Mouse (Mus musculus): ENCODE measurements around the gene Mt1. TPM values are rescaled to one million over a fixed set of nuclear protein-coding genes. Genes with fewer than 3 reads are reported as not detected.
"Not testable (repeated sequence)": the region's sequence is repeated elsewhere in the genome, so short reads cannot be mapped to it uniquely, and the experiment has no call there.

The Mt1 gene
- total RNA-seq (2014; fragmentation: Nextera tagmentation): 120 and 175 TPM in 2 replicates
- 233 and 290 TPM in 2 replicates for total RNA-seq (2017)

DNA sequence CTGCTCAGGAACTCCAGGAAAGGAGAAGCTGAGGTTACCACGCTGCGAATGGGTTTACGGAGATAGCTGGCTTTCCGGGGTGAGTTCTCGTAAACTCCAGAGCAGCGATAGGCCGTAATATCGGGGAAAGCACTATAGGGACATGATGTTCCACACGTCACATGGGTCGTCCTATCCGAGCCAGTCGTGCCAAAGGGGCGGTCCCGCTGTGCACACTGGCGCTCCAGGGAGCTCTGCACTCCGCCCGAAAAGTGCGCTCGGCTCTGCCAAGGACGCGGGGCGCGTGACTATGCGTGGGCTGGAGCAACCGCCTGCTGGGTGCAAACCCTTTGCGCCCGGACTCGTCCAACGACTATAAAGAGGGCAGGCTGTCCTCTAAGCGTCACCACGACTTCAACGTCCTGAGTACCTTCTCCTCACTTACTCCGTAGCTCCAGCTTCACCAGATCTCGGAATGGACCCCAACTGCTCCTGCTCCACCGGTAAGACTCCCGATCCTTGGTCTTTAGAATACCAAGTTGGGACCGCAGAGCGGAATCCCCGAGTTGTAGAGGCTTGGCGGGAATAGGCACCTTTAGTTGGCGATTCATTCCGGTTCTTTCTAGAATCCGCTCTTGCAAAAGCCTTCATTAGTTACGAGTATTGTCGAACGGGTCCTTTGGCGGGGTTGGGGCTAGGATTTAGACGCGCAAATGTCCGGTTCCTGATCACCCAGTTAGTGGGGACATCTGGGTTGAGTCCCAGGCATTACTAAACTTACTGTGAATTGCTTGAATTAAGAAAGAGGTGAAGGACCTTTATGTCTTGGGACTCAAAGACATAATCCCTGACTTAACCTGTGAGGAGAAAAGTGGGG lies at the start of gene Mt1:
TSS of gene Mt1 (plus strand) at position 226 of the 856 bp plus-strand sequence.
- peak; percentile 80 for ATAC-seq (replicated peaks; ENCODE audit: poor library complexity, severe bottlenecking)

DNA sequence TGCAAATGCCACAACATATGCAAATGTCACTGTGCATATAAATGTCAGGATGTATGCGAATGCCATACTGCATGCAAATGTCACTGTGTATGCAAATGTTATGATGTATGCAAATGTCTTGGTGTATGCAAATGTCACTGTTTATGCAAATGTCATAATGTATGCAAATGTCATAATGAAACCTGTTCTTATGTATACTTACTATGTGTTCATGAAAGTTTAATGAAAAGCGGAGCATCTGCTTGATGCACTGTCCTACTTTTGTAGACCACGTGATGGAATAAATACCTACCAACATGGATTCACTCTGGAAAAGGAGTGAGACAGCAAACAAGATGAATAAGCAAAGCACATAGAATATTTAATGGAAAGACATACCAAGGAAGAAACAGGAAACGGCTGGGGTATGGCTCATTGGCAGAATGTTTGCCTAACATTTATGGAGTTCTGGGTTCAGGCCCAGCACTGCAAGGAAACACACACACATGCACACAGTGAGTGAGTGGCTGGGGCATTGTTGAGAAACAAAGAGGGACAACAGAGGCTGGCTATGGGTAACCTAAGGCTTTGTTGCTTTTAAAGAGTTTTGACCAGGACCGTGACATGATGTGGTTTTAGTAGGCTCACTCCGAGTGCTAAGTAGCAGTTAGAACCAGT lies 49.6 kb upstream of the Mt1 start:
- no peak for ATAC-seq (replicated peaks; ENCODE audit: poor library complexity, severe bottlenecking)

DNA sequence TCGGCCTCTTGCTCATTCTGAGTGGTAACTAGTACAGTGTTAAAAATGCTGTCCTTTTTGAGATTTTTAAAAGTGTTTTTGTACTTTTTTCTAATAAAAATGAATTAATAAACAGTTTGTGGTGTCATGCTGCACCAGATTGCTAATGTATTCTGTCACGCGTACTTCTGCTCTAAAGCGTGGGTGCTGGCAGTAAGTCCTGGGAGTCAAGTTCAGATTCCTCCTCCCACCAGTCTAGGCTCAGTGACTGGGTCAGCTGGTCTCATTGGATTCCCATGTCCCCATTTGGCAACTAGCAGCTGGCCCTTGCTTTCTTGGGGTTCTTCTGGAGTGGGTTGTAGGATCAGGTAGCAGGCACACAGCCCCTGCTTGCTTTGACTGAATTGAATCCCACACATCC lies 48.8 kb upstream of the Mt1 start:
- no peak for ATAC-seq (replicated peaks; ENCODE audit: poor library complexity, severe bottlenecking)

DNA sequence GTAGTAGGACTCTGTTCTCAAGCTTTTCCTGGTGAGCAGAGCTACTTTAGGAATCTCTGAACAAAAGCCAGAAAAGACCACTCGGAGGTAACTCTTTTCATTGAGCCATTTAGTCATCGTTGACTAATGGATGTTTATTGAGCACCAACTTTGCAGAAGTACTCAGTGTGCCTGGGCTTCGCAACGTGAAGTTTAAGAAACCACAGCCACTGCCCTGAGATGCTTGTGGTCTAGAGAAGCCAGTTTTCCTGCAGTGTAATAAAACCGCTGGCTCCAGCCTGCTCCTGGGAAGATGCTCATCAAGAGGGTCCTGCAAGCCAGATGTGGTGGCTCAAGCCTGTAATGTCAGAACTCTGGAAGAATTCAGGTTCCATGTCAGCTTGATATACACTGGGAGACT lies 46.8 kb upstream of the Mt1 start:
- no peak for ATAC-seq (replicated peaks; ENCODE audit: poor library complexity, severe bottlenecking)

DNA sequence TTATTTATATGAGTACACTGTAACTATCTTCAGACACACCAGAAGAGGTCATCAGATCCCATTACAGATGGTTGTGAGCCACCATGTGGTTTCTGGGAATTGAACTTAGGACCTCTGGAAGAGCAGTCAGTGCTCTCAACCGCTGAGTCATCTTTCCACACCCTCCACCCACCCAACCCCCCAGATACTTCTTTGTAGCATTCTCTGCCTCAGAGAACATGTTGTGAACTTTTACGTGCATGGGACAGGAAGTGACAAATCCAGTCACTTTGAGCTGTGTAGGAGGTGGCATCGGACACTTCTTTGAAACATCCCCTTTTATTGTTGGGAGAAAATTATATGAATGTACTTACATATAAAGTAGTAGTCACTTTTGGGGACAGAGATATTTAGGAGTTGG lies 44.3 kb upstream of the Mt1 start:
- ATAC-seq (replicated peaks; ENCODE audit: poor library complexity, severe bottlenecking): not testable (repeated sequence)

DNA sequence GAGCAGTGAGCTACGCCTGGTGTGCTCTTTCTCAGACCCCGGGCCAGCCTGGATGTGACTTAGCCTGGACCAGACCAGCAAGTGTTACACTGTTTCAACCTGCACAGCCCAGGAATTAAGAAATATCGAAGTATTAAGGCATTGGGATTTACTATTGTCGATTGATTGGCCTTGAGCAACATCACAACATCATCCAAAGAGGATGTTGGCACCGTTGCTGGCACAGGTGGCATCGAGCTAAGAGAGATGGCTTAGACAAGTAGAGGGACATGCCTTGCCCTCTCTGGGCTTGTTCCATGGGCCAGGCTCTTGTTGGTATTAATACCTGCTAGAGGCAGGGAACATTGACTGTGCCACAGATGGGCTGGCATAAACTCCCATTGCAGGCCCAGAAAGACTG lies 43.3 kb upstream of the Mt1 start:
- no peak for ATAC-seq (replicated peaks; ENCODE audit: poor library complexity, severe bottlenecking)

DNA sequence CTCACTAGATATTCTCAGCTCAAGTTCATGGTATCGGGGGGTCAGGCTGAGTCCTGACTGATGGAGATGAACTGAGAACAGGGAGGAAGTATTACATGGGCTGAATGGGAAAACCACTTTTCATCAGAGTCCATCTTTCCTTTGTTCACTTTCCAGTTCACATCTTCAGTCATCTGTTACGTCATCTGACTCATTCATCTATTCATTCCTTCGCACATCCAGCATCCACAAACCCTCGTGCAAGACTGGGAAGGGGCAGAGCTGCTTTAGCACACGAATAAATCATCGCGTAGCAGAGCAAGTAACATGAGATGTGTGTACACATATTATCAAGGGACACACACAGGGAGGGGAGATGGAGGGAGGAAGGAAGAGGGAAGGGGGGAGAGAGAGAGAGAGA lies 42.7 kb upstream of the Mt1 start:
- ATAC-seq (replicated peaks; ENCODE audit: poor library complexity, severe bottlenecking): no peak

DNA sequence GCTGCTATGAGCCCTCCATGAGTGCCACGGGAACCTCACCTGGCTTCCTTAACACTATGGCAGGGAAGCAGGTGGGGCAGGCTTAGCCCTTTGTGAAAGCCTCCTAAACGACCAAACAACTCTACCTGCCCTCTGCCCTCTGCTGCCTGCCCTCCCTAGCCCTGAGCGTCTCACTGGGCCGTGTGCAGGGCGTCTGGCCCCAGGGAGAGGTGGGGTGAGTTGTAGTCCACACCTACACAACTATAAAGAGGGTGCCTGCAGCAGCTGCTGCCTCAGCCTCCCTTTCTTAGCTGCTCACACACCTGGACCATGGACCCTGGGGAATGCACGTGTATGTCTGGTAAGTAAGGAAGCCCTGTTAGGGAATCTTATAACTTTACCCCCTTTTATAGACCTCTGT lies 41.9 kb upstream of the Mt1 start, which contains the start of gene Mt4:
TSS of gene Mt4 (plus strand) at position 265 of the 400 bp plus-strand sequence.
- ATAC-seq (replicated peaks; ENCODE audit: poor library complexity, severe bottlenecking): no peak

DNA sequence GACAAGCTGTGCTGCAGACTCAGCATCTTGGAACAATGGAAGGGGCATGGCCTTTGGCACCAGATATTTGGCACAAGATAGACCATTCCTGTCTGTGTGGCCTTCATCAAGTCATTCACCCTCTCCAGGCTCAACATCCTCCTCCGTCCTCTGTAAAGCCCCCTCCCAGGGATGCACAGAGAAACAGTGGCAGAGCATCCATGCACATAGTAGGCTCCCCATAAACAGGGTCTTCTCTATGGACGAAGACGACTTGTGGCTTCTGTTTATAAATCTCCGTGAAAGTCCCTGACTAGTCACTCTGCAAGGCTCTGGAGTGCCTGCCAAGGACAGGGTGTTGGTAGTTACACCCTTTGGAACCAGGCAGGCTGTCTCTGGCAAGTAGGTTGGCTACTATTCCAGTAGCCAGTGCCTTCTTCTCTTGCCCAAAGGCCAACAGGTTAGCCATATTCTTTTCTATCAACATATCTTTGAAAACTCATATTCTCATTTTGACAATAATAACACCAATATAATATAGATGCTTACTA lies 38.6 kb upstream of the Mt1 start:
- no peak for ATAC-seq (replicated peaks; ENCODE audit: poor library complexity, severe bottlenecking)

DNA sequence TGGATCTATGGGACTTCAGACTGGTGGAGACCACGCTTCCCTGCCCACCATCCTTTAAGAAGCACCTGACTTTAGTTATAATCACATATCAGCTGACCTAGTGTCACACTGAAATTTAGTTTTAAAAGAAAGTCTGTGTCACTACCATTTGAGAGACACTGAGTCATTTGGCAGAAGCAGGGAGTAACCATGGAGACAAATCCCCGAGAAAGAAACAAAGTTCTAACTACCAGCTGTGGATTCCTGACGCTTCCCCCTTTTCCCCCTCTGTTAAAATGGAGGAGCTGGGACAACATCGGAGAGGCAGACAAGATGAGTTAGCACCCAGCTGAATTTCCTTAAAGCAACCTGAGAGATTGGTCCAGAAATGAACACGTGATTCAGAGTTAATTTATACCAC lies 30.6 kb upstream of the Mt1 start:
- no peak for ATAC-seq (replicated peaks; ENCODE audit: poor library complexity, severe bottlenecking)

DNA sequence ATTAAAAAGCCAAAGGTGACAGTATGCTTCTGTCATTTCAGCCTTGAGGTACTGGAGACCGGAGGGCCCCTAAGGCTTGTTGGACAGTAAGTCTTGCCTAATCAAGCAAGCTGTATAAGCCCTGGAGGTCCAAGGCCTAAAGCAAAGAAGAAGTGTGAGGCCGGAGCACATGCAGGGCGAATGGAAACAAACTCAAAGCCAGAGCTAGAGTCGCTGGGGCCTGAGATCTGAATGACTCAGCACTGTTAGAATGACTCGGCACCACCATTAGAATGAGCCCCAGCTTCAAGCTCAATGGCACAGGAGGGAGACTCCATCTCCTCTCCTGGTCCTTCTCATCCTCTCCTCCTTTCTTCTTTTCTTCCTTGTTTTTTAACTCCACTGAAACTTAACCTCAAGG lies 28.0 kb upstream of the Mt1 start:
- peak; percentile 43; the same call in 1 of the 2 replicates for ATAC-seq (replicated peaks; ENCODE audit: poor library complexity, severe bottlenecking)

DNA sequence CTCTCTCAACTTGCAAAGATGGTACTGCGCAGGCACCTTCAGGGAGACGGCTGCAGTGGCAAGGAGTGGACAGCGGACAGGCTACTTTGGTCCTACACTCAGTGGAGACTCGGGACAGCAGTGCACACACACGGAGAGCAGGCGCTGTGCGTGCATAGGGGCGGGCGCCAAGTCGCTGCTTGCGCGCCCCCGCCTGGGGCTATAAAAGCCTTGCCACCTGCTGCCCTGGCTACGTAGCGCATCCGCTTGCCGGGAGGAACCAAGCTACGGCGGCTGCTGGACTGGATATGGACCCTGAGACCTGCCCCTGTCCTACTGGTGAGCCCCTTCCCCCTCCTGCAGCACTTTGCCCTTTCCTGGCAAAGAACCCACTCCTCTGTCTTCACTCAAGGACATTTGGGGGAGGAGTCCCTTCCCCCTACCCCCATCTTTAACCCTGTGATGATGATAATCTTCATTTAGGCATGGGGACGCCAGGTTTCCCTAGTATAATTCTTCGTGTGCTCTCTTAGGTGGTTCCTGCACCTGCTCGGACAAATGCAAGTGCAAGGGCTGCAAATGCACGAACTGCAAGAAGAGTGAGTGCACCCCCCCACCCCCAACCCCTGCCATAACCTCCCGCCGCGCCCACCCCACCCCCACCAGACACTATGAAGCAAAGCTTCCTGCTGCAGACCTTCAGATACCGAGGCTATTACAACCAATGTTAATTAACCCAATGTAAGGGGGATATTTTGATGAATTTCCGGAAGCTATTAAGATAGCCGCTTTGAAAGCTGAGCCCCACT lies 26.2 kb upstream of the Mt1 start, which contains the start of gene Mt3:
TSS of gene Mt3 (plus strand) at position 95 of the 788 bp plus-strand sequence.
- ATAC-seq (replicated peaks; ENCODE audit: poor library complexity, severe bottlenecking): peak; percentile 88

DNA sequence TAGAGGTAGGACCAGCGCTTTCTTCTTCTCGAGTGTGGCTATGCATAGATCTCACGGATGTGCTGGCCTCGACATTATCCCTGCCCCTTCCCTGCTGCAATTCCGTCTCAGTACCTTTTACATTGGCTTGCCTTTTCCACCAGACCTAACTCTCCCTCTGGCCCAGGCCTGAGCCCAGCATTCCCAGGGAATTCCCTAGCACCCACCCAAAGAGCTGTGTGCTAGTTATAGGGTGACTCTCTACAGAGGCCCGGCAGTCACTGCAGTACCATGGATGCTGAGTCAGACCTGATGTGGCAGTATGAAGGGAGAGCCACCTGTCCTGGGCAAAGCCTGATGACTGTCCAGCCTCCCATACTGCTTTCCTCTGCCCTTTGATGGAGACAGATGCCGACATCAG lies 25.4 kb upstream of the Mt1 start:
- ATAC-seq (replicated peaks; ENCODE audit: poor library complexity, severe bottlenecking): no peak

DNA sequence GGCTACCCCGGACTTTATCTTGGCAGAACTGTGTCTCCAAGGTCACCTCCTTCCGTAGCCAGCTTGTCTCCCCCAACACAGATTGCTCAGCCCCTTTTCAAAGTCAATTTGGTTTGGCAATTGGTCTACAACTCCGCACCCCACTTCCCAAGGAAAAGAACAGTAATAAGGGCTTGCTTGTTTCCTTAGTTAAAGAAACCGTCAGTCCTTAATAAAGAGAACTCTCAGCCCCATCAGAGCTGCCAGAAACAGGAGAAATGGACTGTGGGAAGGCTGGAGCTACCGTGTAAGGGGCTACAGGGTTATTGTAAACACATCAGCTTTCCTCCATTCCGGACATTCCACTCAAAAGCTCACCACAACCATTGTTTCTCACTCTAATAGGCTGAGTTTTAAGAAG lies 24.3 kb upstream of the Mt1 start:
- no peak for ATAC-seq (replicated peaks; ENCODE audit: poor library complexity, severe bottlenecking)

DNA sequence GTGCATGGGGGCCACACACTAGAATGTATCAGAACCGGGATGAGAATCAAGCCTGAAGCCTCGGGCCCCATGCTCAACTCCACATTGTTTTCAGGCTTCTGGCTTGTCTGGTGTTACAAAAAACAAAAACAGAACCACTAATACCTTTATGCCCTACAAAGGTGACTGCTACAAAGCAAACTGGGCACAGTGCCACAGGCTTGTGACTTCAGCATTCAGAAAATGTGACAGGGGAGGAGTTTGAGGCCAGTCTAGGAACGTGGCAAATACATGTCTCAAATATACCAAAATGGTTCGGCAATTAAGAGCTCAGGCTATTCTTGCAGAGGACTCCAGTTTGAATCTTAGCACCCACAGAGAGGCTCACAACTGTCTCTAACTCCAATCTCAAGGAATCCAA lies 22.8 kb upstream of the Mt1 start:
- no peak for ATAC-seq (replicated peaks; ENCODE audit: poor library complexity, severe bottlenecking)

DNA sequence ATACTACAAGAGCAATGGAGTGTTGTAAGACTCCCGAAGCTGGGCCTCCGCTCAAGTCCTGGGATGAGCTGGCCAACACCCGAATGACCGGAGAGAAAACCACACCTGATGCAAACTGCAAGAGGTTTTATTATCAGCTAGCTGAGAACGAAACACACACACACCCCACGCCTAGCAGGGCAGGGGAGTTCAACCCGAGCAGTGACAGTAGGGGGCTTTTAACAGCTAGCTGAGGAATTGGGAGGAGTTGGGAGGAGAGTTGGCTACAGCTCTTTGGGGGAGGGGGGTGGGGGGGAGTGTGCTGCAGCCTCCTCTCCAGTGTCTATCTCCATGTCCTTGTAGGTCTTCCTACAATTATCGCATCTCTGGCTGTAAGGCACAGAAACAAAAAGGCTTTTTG lies 13.1 kb upstream of the Mt1 start:
- not testable (repeated sequence) for ATAC-seq (replicated peaks; ENCODE audit: poor library complexity, severe bottlenecking)

DNA sequence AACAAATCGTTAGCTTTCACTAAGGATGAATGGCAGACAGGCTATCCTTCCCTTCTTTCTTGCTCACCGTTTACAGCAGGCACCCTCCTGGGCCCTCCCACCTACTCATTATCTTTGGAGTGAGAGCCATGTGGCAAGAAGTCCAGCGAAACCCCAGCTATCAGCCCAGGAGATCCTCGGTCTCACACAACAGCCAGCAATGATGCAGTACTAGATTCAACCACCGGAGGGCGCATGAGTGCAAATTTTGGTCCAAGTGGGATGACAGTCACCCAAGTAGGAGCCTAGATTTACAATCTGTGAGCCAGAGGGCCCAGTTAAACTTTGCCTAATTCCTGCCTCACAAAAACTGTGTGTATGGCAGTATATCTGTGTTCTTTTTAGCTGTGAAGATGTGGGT lies 11.6 kb upstream of the Mt1 start:
- ATAC-seq (replicated peaks; ENCODE audit: poor library complexity, severe bottlenecking): peak; percentile 84

DNA sequence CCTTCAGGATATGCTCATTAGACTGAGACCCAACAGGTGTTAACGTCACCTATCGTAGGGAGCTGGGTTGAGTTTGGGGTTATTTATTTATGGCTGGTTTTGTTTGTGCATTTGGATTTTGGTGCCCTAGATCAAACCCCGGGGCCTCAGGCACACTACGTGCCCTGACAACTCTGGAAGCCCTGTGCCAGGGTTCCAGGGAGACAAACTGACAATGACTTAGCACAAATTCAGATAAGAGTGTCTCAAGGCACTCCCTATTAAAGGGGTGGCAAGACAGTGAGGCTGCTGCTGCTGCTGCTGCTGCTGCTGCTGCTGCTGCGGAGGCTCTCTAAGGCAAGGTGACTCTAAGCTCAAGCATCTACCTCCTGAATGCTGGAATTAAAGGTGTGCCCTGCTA lies 9.3 kb upstream of the Mt1 start:
- no peak for ATAC-seq (replicated peaks; ENCODE audit: poor library complexity, severe bottlenecking)

DNA sequence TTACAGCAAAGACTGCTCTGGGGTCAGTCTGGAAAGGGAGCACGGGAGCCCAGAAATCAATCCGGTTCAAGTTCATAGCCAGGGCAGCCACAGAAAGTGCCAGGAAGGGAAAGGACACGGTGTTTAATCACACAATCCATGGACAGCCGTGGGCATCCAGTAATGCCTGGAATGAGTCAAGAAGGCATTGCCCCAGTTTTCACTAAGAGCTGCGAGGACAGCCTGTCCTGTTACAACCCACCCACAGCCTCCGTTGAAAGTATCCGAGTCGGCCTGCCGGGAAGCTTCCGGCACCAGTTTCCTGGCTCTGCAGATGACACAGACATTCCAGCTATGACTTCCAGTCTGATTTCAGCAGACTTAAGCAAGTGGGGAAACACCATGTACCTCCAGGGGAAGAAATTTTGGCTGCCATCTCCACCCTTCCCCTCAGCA lies 7.5 kb upstream of the Mt1 start:
- no peak for ATAC-seq (replicated peaks; ENCODE audit: poor library complexity, severe bottlenecking)

DNA sequence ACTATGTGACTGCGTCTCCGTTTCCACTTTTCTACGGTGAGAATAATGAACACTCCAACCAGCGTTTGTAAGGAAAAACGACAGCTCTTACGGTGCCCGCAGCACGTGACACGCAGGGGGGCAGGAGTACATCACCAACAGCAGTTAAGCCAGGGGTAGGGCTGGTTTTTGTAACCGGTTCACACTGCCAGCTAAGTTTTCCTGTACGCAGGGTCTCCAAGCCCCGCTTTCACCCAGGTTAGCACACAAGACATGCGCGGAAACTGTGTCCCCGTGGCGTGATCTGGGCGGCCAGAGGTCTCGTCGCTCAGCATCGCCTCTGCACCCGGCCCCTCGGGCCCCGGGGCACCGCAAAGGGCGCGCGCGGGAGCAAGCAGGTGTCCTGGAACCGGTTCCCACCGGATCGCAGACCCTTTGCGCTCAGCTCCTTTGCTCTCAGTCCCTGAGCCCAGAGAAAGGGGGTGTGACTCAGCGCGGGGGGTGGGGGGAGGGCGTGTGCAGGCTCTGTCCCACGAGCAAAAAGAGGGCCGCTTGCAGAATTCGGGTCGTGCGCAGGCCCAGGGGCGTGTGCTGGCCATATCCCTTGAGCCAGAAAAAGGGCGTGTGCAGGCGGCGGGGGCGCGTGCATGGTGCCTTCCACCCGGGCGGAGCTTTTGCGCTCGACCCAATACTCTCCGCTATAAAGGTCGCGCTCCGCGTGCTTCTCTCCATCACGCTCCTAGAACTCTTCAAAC lies 6.6 kb upstream of the Mt1 start, which contains the start of gene Mt2:
TSS of gene Mt2 (plus strand) at position 590 of the 734 bp plus-strand sequence.
- ATAC-seq (replicated peaks; ENCODE audit: poor library complexity, severe bottlenecking): peak; percentile 77
